Mouse (Mus musculus): ENCODE results near the gene Shisa9. TPM values are rescaled to one million over a fixed set of nuclear protein-coding genes. Genes with fewer than 3 reads are reported as not detected.

Gene Shisa9
- total and polyA plus RNA-seq, 3 experiments = 0.25 TPM; not detected in 2

DNA sequence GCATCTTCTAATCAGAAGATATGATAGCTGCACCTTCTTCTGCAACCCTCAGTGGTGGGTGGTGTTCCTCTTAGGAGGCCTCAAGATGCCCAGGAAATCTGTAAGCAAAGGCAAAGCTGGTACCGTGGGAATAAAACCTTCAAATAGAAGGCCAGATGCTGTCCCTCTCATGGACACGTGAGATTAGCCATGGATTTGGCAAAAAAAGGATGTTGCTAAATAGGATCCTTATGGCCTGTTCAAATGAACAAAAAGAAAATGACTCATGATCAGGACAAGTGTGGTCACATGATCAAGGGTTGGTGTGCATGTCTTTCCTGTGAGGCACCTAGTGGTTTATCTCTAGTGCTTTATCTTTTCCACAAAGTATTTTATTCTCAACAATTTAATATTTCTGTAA, 194.1 kb downstream of the Shisa9 start:
- TF ChIP-seq POLR2A (IDR thresholded peaks at IDR 0.05; ENCODE audit: insufficient read depth, low read depth, low read length) (no peak), EP300 (IDR thresholded peaks at IDR 0.05; ENCODE audit: insufficient read depth, low read depth, low read length) (no peak)
- intact Hi-C loops (cut with DNase I) = no loop called here
- Histone ChIP-seq H3K27me3 (ENCODE audit: control insufficient read depth, insufficient read depth, low read length) (no peaks in the 10 kb centered on the region), H3K9ac (ENCODE audit: low read depth, low read length) (no peak overlapping the region), H3K27ac (no peak overlapping the region), H3K36me3 (ENCODE audit: control insufficient read depth, insufficient read depth, low read length) (no peaks in the 10 kb centered on the region), H3K4me3 (no peak overlapping the region), H3K79me2 (replicated peaks; ENCODE audit: control insufficient read depth, insufficient read depth, low read length) (no peaks in the 10 kb centered on the region), H3K4me1 (ENCODE audit: control insufficient read depth, insufficient read depth, low read length) (no peaks in the 10 kb centered on the region)
- no peak for DNase-seq
- WGBS = 45% methylated on average over 2 of the region's 2 CpGs

DNA sequence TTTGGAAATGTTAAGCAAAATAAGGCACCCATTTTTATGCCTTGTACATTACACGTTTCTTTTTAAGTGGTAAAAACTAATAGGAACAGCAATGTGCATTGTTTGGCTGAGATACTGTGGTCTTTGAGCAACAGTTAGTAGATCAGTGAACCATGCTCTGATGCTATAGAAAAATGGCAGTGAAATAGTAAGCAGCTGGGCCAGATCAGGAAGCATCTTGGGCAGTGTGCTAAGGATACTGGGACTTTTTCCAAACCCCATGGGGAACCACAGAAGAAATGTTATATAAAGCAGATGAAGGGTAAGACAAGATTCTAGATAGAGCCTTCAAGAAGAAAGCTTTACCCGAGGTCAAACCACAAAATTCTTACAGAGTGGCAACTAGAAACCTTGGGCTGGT, 205.8 kb downstream of the Shisa9 start:
- DNase-seq = no peak
- Histone ChIP-seq H3K79me2 (replicated peaks; ENCODE audit: control insufficient read depth, insufficient read depth, low read length) (no peaks in the 10 kb centered on the region), H3K27ac (no peak overlapping the region), H3K36me3 (ENCODE audit: control insufficient read depth, insufficient read depth, low read length) (no peaks in the 10 kb centered on the region), H3K4me1 (ENCODE audit: control insufficient read depth, insufficient read depth, low read length) (no peaks in the 10 kb centered on the region), H3K27me3 (ENCODE audit: control insufficient read depth, insufficient read depth, low read length) (no peaks in the 10 kb centered on the region), H3K4me3 (no peak overlapping the region), H3K9ac (ENCODE audit: low read depth, low read length) (no peak overlapping the region)
- TF ChIP-seq POLR2A (IDR thresholded peaks at IDR 0.05; ENCODE audit: insufficient read depth, low read depth, low read length) (no peak), EP300 (IDR thresholded peaks at IDR 0.05; ENCODE audit: insufficient read depth, low read depth, low read length) (no peak), CTCF (IDR thresholded peaks at IDR 0.05) (no peak)
- WGBS = 53% methylated on average over 2 of the region's 2 CpGs
- intact Hi-C loops (cut with DNase I) = no loop called here

DNA sequence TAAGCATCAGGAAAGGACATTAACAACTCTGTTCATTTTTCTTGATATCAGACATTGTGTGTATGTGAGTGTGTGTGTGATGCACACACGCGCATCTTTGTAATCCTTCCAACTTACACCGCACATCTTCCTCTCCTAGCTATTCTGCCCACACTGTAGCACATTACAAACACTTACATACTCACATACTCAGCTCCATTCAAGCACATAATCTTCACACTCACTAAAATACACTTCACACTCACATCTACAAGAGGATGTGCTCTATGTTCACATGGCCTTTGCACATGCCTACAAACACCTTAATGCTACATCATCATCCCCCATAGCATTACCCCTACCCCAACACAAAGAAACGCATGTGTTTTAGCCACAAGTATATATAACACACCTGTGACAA, 212.9 kb downstream of the Shisa9 start:
- no peak overlapping the region for H3K9ac ChIP-seq (ENCODE audit: low read depth, low read length)
- H3K4me3 ChIP-seq = no peak overlapping the region
- no peaks in the 10 kb centered on the region for H3K27me3 ChIP-seq (ENCODE audit: control insufficient read depth, insufficient read depth, low read length)
- intact Hi-C loops (cut with DNase I) = no loop called here
- no peaks in the 10 kb centered on the region for H3K79me2 ChIP-seq (replicated peaks; ENCODE audit: control insufficient read depth, insufficient read depth, low read length)
- H3K27ac ChIP-seq = no peak overlapping the region
- 95% methylated on average over 4 of the region's 4 CpGs for WGBS
- H3K4me1 ChIP-seq (ENCODE audit: control insufficient read depth, insufficient read depth, low read length) = no peaks in the 10 kb centered on the region
- TF ChIP-seq CTCF (IDR thresholded peaks at IDR 0.05) (no peak), EP300 (IDR thresholded peaks at IDR 0.05; ENCODE audit: insufficient read depth, low read depth, low read length) (no peak), POLR2A (IDR thresholded peaks at IDR 0.05; ENCODE audit: insufficient read depth, low read depth, low read length) (no peak)
- no peak for DNase-seq
- H3K36me3 ChIP-seq (ENCODE audit: control insufficient read depth, insufficient read depth, low read length) = no peaks in the 10 kb centered on the region

DNA sequence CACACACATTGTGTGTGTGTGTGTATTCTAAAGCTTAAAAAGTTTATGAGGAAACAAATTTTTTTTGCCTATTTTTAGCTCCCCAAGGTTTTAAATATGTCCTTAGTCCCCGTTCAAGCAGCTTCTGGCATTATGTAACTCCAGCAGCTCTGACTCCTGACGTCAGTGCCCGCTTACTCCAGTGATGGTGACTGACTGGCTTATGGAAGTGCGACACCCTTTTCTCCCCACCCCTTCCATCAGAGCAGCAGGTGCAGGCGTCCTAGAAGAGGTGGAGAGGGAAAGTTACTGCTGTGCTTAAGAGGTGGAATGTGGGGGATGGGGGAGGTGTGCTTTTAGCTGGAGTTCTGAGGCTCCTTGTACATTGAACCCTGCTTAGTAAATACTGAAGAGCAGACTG, 213.7 kb downstream of the Shisa9 start:
- H3K27me3 ChIP-seq (ENCODE audit: control insufficient read depth, insufficient read depth, low read length) = no peaks in the 10 kb centered on the region
- H3K36me3 ChIP-seq (ENCODE audit: control insufficient read depth, insufficient read depth, low read length) = no peaks in the 10 kb centered on the region
- 46% methylated on average over 5 of the region's 5 CpGs for WGBS
- H3K4me3 ChIP-seq = no peak overlapping the region
- TF ChIP-seq CTCF (IDR thresholded peaks at IDR 0.05) = no peak
- TF ChIP-seq EP300 (IDR thresholded peaks at IDR 0.05; ENCODE audit: insufficient read depth, low read depth, low read length) = no peak
- TF ChIP-seq POLR2A (IDR thresholded peaks at IDR 0.05; ENCODE audit: insufficient read depth, low read depth, low read length) = no peak
- DNase-seq = no peak
- H3K27ac ChIP-seq = no peak overlapping the region
- H3K9ac ChIP-seq (ENCODE audit: low read depth, low read length) = no peak overlapping the region
- no peaks in the 10 kb centered on the region for H3K79me2 ChIP-seq (replicated peaks; ENCODE audit: control insufficient read depth, insufficient read depth, low read length)
- intact Hi-C loops (cut with DNase I) = no loop called here
- H3K4me1 ChIP-seq (ENCODE audit: control insufficient read depth, insufficient read depth, low read length) = no peaks in the 10 kb centered on the region

DNA sequence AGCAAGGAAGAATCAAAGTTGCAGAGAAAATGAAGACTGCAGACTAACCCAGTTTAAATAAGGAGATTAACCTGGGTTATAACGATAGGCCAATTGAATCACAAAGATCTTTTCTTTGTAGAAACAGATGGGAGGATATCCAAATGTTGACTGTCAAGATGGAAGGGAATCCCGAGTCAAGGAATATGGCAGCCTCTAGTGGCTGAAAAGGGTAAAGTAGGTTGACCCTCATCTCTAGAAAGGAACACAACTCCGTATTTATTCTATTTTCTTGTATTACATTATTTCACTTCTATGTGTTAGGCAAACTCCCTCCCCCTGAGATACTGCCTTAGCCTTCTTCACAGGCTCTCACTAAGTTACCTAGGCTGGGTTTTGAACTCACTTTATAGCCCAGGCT, 217.3 kb downstream of the Shisa9 start:
- Histone ChIP-seq H3K4me1 (ENCODE audit: control insufficient read depth, insufficient read depth, low read length) (no peaks in the 10 kb centered on the region), H3K27ac (no peak overlapping the region), H3K4me3 (no peak overlapping the region), H3K9ac (ENCODE audit: low read depth, low read length) (no peak overlapping the region), H3K36me3 (ENCODE audit: control insufficient read depth, insufficient read depth, low read length) (no peaks in the 10 kb centered on the region), H3K79me2 (replicated peaks; ENCODE audit: control insufficient read depth, insufficient read depth, low read length) (no peaks in the 10 kb centered on the region), H3K27me3 (ENCODE audit: control insufficient read depth, insufficient read depth, low read length) (no peaks in the 10 kb centered on the region)
- 13% methylated on average over 3 of the region's 3 CpGs for WGBS
- no peak for TF ChIP-seq POLR2A (IDR thresholded peaks at IDR 0.05; ENCODE audit: insufficient read depth, low read depth, low read length)
- TF ChIP-seq EP300 (IDR thresholded peaks at IDR 0.05; ENCODE audit: insufficient read depth, low read depth, low read length) = no peak
- TF ChIP-seq CTCF (IDR thresholded peaks at IDR 0.05) = peak; percentile 88
- intact Hi-C loops (cut with DNase I) = loop anchor here (2.0 to 10.0 kb wide), 4 partner anchors 220 to 776 kb away; no protein-coding TSS in a partner anchor
- no peak for DNase-seq

DNA sequence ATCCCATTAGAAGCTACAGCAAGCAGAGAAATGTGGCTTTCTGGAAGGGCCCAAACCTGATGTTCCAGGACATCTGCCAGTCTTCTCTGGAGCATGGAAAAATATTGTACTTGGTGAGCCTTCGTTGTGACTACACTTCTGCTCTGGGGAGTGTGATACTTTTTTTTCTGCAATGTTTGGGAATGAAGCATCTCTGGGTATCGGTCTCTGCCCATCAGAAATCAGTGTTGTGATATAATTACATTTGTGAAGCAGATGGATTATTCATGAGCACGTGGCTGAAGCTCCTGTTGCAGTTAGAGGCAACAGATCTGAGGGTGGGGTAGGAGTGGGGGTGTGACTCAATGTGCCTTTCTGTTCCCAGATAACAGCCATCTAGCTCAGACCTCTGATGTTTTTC, 218.2 kb downstream of the Shisa9 start:
- H3K27me3 ChIP-seq (ENCODE audit: control insufficient read depth, insufficient read depth, low read length) = no peaks in the 10 kb centered on the region
- intact Hi-C loops (cut with DNase I) = loop anchor here (5.0 to 10.0 kb wide), 3 partner anchors 505 to 777 kb away; no protein-coding TSS in a partner anchor
- H3K79me2 ChIP-seq (replicated peaks; ENCODE audit: control insufficient read depth, insufficient read depth, low read length) = no peaks in the 10 kb centered on the region
- H3K4me1 ChIP-seq (ENCODE audit: control insufficient read depth, insufficient read depth, low read length) = no peaks in the 10 kb centered on the region
- H3K4me3 ChIP-seq = no peak overlapping the region
- no peak overlapping the region for H3K27ac ChIP-seq
- H3K9ac ChIP-seq (ENCODE audit: low read depth, low read length) = no peak overlapping the region
- WGBS = 53% methylated on average over 3 of the region's 3 CpGs
- DNase-seq = no peak
- TF ChIP-seq EP300 (IDR thresholded peaks at IDR 0.05; ENCODE audit: insufficient read depth, low read depth, low read length) (no peak), CTCF (IDR thresholded peaks at IDR 0.05) (no peak), POLR2A (IDR thresholded peaks at IDR 0.05; ENCODE audit: insufficient read depth, low read depth, low read length) (no peak)
- no peaks in the 10 kb centered on the region for H3K36me3 ChIP-seq (ENCODE audit: control insufficient read depth, insufficient read depth, low read length)

Data from heart, adult 2 months (tissue).